Mouse (Mus musculus) MEL-GATA-1-ER (cell line): Measurements from ENCODE around the gene Atp1b2.
"Not testable (repeated sequence)": the region's sequence is repeated elsewhere in the genome, so short reads cannot be mapped to it uniquely, and the experiment has no call there.

Source experiments
- DNase-seq: peaks from one replicate; pipeline ENCODE4 v3.0.0-alpha.2; 2012; ENCODE audit warnings: low read depth; ENCODE audit errors: extremely low read depth

The Atp1b2 gene

GRCm38 (mm10) chr11:69605726-69606490, at the start of gene Atp1b2:
Atp1b2 (minus strand) TSS chr11:69605942.
- DNase-seq, result peak; percentile 85

DNA sequence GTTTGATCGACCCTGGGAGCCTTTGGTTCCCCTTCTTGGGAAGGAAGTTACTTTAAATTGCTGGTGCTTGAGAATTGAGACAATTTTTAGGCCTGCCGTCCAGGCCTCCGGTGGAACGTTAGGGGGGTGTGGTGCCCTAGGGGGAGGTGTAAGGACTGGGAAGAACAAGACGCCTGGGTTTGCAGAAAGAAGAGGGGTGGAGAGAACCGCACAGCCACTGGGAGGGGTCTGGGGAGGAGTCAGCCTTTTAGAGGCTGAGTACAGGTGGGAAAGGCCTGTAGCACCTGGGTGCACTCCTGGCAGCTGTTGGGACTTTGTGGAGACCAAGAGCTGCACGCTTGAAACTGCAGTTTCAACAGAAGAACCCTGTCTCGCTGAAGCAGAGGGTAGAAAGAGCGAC, 49.0 kb upstream of the Atp1b2 start:
- no peak for DNase-seq

GRCm38 (mm10) chr11:69653399-69653798, 47.7 kb upstream of the Atp1b2 start:
- DNase-seq, result no peak

DNA sequence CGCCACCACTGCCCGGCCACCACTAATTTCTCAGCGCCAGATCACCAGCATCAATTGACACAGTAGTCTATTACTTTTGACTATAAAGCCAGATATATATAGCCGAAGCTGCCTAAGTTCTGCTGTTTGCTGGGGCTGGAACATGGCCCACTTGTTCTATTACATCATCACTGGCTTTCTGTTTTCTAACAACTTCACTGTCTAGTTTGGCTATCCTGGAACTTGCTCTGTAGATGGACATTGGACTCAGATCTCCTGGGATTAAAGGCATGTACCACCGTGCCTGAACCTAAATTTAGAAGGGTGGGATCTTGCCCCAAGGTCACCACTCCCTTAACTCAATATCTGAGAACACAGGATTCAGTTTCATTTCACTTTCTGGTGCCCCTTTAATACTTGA, 40.1 kb upstream of the Atp1b2 start:
- no peak for DNase-seq

DNA sequence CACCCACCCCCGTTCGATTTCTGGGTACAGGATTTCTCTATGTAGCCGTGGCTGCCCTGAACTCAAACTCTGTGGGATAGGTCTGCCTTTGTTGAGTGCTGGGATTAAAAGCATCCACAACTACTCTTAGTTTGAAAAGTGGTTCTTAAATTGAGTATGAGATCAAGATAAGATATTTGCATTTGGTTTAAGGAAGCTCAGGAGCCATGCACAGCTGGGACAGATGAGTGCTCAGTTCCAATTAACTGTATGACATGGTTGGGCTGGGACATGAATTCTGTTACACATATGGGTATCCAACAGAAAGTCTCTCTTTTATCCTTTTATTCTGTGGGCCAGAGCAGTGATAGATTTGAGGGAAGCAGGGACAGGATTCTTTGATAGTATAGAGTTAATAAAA, 29.7 kb upstream of the Atp1b2 start:
- DNase-seq, result no peak

DNA sequence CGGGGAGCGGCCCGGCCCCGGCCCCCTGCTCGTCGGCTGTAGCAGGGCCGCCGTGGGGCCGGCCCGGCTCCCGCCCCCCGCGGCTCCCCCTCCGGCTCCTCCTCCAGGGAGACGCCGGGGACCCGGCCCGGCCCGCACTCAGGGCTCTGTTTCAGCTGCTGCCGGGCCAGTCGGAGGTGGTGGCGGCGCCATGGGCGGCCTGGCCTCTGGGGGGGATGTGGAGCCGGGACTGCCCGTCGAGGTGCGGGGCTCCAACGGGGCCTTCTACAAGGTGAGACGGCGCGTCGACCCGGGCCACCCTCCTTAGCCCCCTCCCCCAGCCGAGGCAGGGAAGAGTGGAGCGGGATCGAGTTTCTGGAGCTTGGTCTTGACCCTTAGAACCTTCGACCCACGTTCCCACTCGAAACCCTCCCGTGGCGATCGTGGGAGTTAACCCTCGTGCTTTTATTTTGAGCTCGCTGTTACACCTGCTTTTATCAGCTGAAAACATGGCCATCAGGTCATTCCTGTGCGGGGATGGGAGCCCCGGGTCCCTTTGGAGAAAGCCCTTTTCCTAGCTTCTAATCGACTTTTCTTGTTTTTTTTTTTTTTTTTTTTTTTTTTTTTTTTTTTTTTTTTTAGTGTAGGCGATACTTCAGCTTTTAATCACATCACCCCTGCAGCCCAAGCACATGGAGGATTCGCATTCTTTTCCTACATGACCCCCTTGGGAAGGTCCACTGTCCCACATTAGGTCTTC, 27.6 kb upstream of the Atp1b2 start:
- DNase-seq, result no peak

DNA sequence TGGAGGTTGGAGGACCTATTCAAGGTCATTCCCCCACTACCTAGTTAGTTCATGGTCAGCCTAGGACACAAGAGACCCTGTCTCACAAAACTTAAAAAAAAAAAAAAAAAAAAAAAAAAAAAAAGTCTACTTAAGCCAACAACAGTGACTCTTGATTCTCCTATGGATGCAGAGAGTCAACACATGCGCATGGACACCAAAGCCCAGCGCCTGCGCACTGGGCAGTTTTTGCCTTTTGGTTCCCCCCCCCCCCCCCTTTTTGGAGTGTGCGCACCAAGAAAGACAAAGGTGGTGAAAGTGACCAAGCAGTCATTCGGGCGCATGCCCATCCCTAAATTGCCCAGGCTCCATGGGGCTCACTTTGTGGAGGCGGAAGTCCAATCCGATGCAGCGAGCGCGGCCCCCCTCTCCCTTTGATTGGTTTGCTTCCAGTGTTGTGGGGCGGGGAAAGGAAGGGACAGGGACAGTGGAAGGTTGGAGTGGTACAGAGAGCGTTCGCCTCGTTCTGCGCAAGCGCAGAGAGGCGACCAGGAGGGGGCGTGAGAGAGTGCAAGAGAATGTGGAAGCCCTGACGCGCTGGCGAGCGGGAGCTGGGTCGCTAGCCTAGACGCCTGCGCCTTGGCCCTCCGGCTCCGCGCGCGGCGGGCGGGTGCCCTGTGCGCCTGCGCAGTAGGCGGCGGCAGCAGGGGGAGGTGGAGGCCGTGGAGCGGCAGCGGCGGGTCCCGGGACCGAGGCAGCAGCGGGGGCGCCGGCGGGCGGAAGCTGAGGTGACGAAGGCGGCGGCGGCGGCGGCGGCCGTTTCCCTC, 26.7 kb upstream of the Atp1b2 start, which contains the start of gene Fxr2:
Fxr2 (plus strand) TSS at position 707 of the 806 bp plus-strand sequence.
- peak; percentile 99 for DNase-seq

DNA sequence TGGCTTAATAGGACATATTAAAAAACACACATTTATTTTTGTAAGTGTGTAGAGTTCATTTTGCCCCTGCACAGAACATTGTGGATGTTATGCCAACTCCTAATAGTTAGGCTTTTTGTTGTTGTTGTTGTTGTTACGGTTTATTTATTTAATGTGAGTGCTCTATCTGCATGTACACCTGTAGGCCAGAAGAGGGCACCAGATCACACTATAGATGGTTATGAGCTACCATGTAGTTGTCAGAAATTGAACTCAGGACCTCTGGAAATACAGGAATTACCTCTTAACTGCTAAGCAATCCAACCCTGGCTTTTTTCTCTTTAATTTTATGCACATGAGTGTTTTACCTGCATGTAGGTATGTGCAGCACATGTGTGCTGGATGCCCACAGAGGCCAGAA, 24.1 kb upstream of the Atp1b2 start:
- DNase-seq, result no peak

DNA sequence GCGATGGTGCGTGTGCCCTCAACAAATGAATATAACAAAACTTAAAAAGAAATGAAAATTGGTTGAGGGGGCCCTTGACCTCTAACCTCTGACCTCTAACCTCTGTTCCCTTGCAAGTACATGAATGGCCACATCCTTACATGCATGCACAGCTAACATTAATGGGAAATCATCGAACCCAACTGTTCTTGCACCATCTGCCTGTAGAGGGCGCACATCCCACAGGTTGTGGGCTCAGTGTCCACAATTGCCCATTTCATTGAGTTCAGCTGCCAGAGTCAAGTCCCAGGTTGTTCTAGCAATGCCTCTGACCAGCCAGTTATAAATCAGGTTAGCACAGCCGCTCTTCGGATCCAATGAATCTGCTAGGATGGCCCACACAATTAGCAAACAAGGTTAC, 22.5 kb upstream of the Atp1b2 start:
- DNase-seq, result no peak

DNA sequence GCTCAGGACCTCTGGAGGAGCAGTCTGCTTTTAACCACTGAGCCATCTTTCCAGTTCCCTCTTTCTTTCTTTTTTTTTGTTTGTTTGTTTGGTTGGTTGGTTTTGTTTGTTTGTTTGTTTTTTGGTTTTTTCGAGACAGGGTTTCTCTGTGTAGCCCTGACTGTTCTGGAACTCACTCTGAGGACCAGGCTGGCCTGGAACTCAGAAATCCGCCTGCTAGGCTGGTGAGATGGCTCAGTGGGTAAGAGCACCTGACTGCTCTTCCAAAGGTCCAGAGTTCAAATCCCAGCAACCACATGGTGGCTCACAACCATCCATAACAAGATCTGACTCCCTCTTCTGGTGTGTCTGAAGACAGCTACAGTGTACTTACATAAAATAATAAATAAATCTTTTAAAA, 18.6 kb upstream of the Atp1b2 start:
- DNase-seq, result not testable (repeated sequence)

DNA sequence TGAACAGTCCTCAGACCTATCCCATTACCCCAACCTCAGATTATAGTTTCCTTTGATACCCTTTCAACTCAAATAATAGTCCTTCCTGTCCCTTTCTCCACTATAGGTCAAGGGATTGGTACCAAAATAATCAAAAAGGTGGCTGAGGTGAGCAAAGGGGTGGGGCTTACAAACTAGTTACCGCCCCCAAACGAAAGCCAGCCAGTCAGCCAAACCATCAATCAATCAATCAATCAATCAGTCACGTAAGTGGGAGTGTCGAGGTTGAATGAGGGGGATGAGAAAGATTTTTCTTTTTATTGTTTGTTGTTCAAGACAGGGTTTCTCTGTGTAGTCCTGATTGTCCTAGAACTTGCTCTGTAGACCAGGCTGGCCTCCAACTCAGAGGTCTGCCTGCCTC, 17.3 kb upstream of the Atp1b2 start:
- no peak for DNase-seq

DNA sequence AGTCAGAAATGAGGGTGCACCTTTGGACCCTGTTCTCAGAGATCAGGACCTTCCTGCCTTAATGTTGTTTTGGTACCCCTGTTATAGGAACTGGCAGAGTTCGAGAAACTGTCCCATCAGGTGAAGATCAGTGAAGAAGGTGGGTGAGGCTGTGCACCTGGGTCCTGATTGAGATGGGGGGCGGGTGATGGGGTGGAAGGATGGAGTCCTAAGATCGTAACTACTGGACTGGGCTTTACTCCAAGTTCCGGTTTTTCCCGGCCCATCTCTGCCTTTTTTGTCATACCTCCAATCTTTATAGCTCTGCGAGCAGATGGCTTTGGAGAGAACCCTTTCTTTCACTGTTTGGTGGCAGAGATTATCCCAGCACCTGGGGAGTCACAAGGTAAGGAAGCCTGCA, 16.7 kb upstream of the Atp1b2 start:
- DNase-seq, result no peak

DNA sequence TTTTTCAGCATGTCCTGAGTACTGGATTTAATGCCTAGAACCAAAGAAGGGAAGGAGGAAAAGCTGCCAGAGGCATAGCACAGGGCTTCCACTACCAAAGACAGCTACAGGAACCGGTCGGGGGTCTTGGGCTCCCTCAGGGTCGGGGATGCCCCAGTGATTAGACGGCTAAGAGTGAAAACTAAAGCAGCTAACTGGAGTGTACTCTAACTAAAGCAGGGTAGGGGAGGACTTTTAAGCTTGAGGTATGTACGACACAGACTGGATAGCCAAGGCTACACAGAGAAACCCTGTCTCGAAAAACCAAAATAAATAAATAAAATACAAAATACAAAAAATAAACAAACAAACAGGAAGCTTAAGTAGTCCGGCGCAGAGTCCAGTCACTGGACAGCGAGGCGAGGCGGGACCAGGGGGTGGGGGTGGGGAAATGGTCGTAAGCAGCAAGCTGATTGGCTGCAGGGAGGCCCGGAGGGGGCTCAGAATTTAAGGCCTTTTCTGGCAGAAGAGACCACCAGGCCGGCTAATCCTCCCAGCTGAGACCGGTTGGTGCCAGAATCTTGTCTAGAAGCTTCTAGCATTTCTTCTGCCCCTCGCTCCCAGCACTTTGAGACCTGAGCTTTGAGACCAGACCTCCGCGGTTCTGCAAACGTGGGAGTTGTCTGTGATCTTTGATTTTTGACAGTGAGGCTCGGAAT, 16.0 kb upstream of the Atp1b2 start, which contains the start of gene Sat2:
Sat2 (plus strand) TSS at position 454 of the 698 bp plus-strand sequence.
- DNase-seq, result no peak

GRCm38 (mm10) chr11:69620394-69621081, 14.8 kb upstream of the Atp1b2 start:
- DNase-seq, result no peak

GRCm38 (mm10) chr11:69617805-69618204, 12.1 kb upstream of the Atp1b2 start, which contains the start of gene Shbg:
Shbg (minus strand) TSS chr11:69617905.
- no peak for DNase-seq

DNA sequence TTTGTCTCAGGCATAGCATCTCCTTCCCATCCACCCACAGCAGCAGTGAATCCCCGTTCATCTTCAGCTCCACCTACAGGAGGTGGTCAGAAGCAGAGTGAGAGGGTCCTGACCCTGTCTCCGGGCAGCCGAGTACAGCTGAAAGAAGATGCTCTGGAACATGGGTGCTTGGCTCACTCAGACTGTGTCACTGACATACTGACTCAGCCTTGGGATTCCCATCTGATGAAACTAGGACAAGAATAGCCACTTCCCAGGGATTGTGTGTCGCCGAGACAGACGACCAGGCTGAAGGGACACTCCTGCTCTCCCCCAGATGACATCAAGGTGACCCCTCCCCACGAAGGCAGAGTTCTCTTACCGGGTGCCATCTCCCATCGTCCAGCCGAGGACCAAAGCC, 11.0 kb upstream of the Atp1b2 start:
- no peak for DNase-seq

- DNase-seq, result not testable (repeated sequence)
Observed at GRCm38 (mm10) chr11:69614257-69614588, 8.5 kb upstream of the Atp1b2 start.

DNA sequence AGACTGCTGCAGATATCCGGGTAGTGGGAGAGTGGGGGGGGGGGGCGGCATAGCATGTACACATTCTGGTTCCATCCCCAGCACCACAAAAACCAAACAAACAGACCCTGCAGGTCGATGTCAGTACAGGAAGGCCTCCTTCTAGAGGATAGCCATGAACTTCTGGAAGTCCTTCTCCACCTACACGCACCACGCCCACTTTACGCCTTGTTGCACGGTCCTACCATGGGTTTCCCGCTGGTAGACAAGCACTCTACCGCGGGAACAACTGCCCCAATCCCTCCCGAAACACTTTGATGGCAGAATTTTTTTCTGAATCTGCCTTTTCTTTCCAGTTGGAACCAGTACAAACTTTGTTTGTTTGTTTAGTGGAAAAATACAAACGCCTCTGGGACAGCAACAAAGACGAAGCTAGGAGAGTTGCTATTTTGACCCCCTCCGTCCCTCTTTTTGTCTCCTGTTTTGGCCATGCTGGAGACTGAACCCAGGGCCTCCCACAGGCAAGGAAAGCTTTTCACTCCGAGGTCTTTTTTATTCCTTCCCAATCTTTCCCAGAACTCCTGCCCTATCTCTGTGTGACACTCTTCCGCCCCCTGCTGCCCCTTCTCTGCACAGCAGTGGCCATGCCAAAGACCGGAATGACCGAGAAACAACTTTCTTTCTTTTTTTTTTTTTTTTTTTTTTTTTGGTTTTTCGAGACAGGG, 8.0 kb upstream of the Atp1b2 start:
- DNase-seq, result no peak

GRCm38 (mm10) chr11:69610899-69611298, 5.2 kb upstream of the Atp1b2 start:
- DNase-seq, result no peak

DNA sequence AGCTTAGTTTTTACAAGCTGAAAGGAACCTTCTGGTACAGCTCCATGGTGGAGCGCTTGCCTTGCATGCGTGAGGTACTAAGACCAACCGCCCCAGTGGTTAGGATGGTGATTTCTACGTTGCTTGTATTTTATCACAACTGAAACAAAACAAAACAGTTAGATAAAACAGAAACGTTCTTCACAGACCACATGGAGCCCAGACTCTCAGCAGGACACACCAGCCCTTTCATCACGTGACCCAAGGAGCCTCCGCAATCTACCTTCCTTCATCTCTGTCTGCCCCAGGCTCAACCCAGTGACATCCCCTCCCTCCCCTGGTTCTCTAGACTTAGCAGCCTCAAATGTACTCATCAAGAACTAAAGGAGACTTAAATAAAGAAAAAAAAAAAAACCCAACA, 3.7 kb upstream of the Atp1b2 start:
- no peak for DNase-seq
